Mouse (Mus musculus) 3T3-L1 (cell line): ENCODE measurements around the gene Gm49711.
"Not testable (repeated sequence)": the region's sequence is repeated elsewhere in the genome, so short reads cannot be mapped to it uniquely, and the experiment has no call there.

Source experiments
- DNase-seq: peaks from one replicate; pipeline ENCODE4 v3.0.0-alpha.2; 2015; ENCODE audit warnings: low read depth, low spot score

Gm49711 gene

GRCm38 (mm10) chr16:92177718-92178117 is 119.6 kb downstream of the Gm49711 start:
- DNase-seq, result peak; percentile 55

- DNase-seq, result no peak
These were observed 121.2 kb downstream of the Gm49711 start for GRCm38 (mm10) chr16:92179306-92179705.

- DNase-seq, result no peak
These were observed 125.4 kb downstream of the Gm49711 start for GRCm38 (mm10) chr16:92183477-92183876.

GRCm38 (mm10) chr16:92190603-92191002 is 132.5 kb downstream of the Gm49711 start:
- peak; percentile 17 for DNase-seq

- DNase-seq, result no peak
These were observed 137.0 kb downstream of the Gm49711 start for GRCm38 (mm10) chr16:92195094-92195493.

- no peak for DNase-seq
These were observed 138.7 kb downstream of the Gm49711 start for GRCm38 (mm10) chr16:92196741-92197331.

- DNase-seq, result peak; percentile 24
These were observed 142.5 kb downstream of the Gm49711 start for GRCm38 (mm10) chr16:92200615-92201014.

GRCm38 (mm10) chr16:92203599-92203998 is 145.5 kb downstream of the Gm49711 start:
- DNase-seq, result no peak

- DNase-seq, result no peak
These were observed 151.2 kb downstream of the Gm49711 start for GRCm38 (mm10) chr16:92209291-92209781.

GRCm38 (mm10) chr16:92210316-92210715 is 152.2 kb downstream of the Gm49711 start:
- not testable (repeated sequence) for DNase-seq

- not testable (repeated sequence) for DNase-seq
These were observed 155.8 kb downstream of the Gm49711 start for GRCm38 (mm10) chr16:92213911-92214310.

GRCm38 (mm10) chr16:92215599-92216390 is 157.7 kb downstream of the Gm49711 start:
- no peak for DNase-seq

GRCm38 (mm10) chr16:92220754-92221153 is 162.6 kb downstream of the Gm49711 start:
- DNase-seq, result no peak

- no peak for DNase-seq
These were observed 170.3 kb downstream of the Gm49711 start for GRCm38 (mm10) chr16:92228332-92228919.

GRCm38 (mm10) chr16:92230476-92230931 is 172.4 kb downstream of the Gm49711 start:
- DNase-seq, result no peak

- peak; percentile 50 for DNase-seq
These were observed 176.4 kb downstream of the Gm49711 start for GRCm38 (mm10) chr16:92234530-92234929.

- DNase-seq, result no peak
These were observed 177.1 kb downstream of the Gm49711 start for GRCm38 (mm10) chr16:92235222-92235621.
